Mouse (Mus musculus): ENCODE results near the gene Gm49601. TPM values are rescaled to one million over a fixed set of nuclear protein-coding genes. Genes with fewer than 3 reads are reported as not detected.

Gm49601 gene
- total and polyA plus RNA-seq, 2 experiments from 2014 or later = 3.4 to 14.2 TPM

GRCm38 (mm10) chr16:18609099-18609498 is 17.1 kb downstream of the Gm49601 start:
- no peak for DNase-seq (ENCODE audit: low spot score)
- no peaks in the 10 kb centered on the region for H3K9me3 ChIP-seq (ENCODE audit: low read length)

GRCm38 (mm10) chr16:18608226-18608625 is 18.0 kb downstream of the Gm49601 start:
- Histone ChIP-seq H3K9ac (replicated peaks; ENCODE audit: low read length, poor library complexity, severe bottlenecking) (no peak overlapping the region), H3K36me3 (ENCODE audit: insufficient read depth, low read length) (no peaks in the 10 kb centered on the region), H3K27ac (ENCODE audit: low read depth, low read length) (no peak overlapping the region), H3K9me3 (ENCODE audit: low read length) (no peaks in the 10 kb centered on the region), H3K4me1 (ENCODE audit: insufficient read depth, low read length) (no peaks in the 10 kb centered on the region), H3K27me3 (ENCODE audit: insufficient read depth, low read length) (0 out of 2 replicates have a peak, but pooled peaks cover 6% of the 10 kb centered on the region), H3K4me3 (ENCODE audit: low read depth, low read length) (no peak overlapping the region), H3K4me2 (ENCODE audit: low read depth, low read length, poor library complexity, severe bottlenecking) (no peak overlapping the region)
- no peak for TF ChIP-seq CTCF (IDR thresholded peaks at IDR 0.05)
- no peak for DNase-seq (ENCODE audit: low spot score)
- ATAC-seq (ENCODE audit: low FRiP score) = no peak
- WGBS = 10% methylated on average over 11 of the region's 11 CpGs

More at GRCm38 (mm10) chr16:18609099-18609498, 17.1 kb downstream of the Gm49601 start:
- WGBS = 59% methylated on average over 2 of the region's 2 CpGs
- H3K9ac ChIP-seq (replicated peaks; ENCODE audit: low read length, poor library complexity, severe bottlenecking) = no peak overlapping the region
- no peak overlapping the region for H3K4me2 ChIP-seq (ENCODE audit: low read depth, low read length, poor library complexity, severe bottlenecking)
- no peaks in the 10 kb centered on the region for H3K4me1 ChIP-seq (ENCODE audit: insufficient read depth, low read length)
- no peak for TF ChIP-seq CTCF (IDR thresholded peaks at IDR 0.05)
- ATAC-seq (ENCODE audit: low FRiP score) = no peak
- no peak overlapping the region for H3K27ac ChIP-seq (ENCODE audit: low read depth, low read length)
- no peak overlapping the region for H3K4me3 ChIP-seq (ENCODE audit: low read depth, low read length)
- H3K27me3 ChIP-seq (ENCODE audit: insufficient read depth, low read length) = 0 out of 2 replicates have a peak, but pooled peaks cover 6% of the 10 kb centered on the region
- no peaks in the 10 kb centered on the region for H3K36me3 ChIP-seq (ENCODE audit: insufficient read depth, low read length)

GRCm38 (mm10) chr16:18605705-18606104 is 20.5 kb downstream of the Gm49601 start:
- DNase-seq (ENCODE audit: low spot score) (no peak), ATAC-seq (ENCODE audit: low FRiP score) (no peak)
- Histone ChIP-seq H3K36me3 (ENCODE audit: insufficient read depth, low read length) (no peaks in the 10 kb centered on the region), H3K4me3 (ENCODE audit: low read depth, low read length) (no peak overlapping the region), H3K27me3 (ENCODE audit: insufficient read depth, low read length) (0 out of 2 replicates have a peak, but pooled peaks cover 5% of the 10 kb centered on the region), H3K4me1 (ENCODE audit: insufficient read depth, low read length) (no peaks in the 10 kb centered on the region), H3K9me3 (ENCODE audit: low read length) (no peaks in the 10 kb centered on the region), H3K9ac (replicated peaks; ENCODE audit: low read length, poor library complexity, severe bottlenecking) (no peak overlapping the region), H3K4me2 (ENCODE audit: low read depth, low read length, poor library complexity, severe bottlenecking) (no peak overlapping the region), H3K27ac (ENCODE audit: low read depth, low read length) (no peak overlapping the region)
- TF ChIP-seq CTCF (IDR thresholded peaks at IDR 0.05) = no peak
- WGBS = 84% methylated on average over 5 of the region's 5 CpGs

DNA sequence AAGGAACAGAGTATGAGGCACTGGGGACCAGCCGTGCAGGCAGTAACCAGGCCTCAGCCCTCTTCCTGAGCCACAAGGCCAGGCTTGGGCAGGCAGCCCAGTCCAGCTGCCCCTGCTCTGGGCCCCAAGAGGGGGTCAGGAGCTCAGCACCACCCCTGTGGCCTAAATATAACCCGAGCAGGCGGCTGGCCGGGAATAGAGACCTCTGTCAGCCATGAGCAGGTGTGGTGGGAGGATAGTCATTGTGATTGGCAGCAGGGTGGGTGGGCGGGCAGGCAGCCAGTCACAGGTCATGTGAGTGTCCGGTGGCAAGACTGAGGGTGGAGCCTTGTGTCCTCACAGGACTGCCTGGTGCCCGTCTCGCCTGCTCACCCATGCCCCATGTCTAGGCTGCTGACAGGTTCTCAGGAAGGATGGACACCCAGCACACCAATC is 21.9 kb downstream of the Gm49601 start:
- ATAC-seq (ENCODE audit: low FRiP score) (no peak), DNase-seq (ENCODE audit: low spot score) (no peak)
- no peak for TF ChIP-seq CTCF (IDR thresholded peaks at IDR 0.05)
- WGBS = 67% methylated on average over 8 of the region's 8 CpGs
- H3K4me1 ChIP-seq (ENCODE audit: insufficient read depth, low read length) = no peaks in the 10 kb centered on the region
- no peak overlapping the region for H3K27ac ChIP-seq (ENCODE audit: low read depth, low read length)
- no peak overlapping the region for H3K9ac ChIP-seq (replicated peaks; ENCODE audit: low read length, poor library complexity, severe bottlenecking)
- H3K36me3 ChIP-seq (ENCODE audit: insufficient read depth, low read length) = no peaks in the 10 kb centered on the region
- H3K27me3 ChIP-seq (ENCODE audit: insufficient read depth, low read length) = no peaks in the 10 kb centered on the region
- H3K4me3 ChIP-seq (ENCODE audit: low read depth, low read length) = no peak overlapping the region
- H3K9me3 ChIP-seq (ENCODE audit: low read length) = no peaks in the 10 kb centered on the region
- H3K4me2 ChIP-seq (ENCODE audit: low read depth, low read length, poor library complexity, severe bottlenecking) = no peak overlapping the region

GRCm38 (mm10) chr16:18601447-18601846 is 24.8 kb downstream of the Gm49601 start:
- no peaks in the 10 kb centered on the region for H3K9me3 ChIP-seq (ENCODE audit: low read length)
- H3K4me1 ChIP-seq (ENCODE audit: insufficient read depth, low read length) = no peaks in the 10 kb centered on the region
- TF ChIP-seq CTCF (IDR thresholded peaks at IDR 0.05) = no peak
- H3K4me2 ChIP-seq (ENCODE audit: low read depth, low read length, poor library complexity, severe bottlenecking) = no peak overlapping the region
- no peak overlapping the region for H3K4me3 ChIP-seq (ENCODE audit: low read depth, low read length)
- DNase-seq (ENCODE audit: low spot score) (no peak), ATAC-seq (ENCODE audit: low FRiP score) (no peak)
- H3K9ac ChIP-seq (replicated peaks; ENCODE audit: low read length, poor library complexity, severe bottlenecking) = no peak overlapping the region
- no peaks in the 10 kb centered on the region for H3K27me3 ChIP-seq (ENCODE audit: insufficient read depth, low read length)
- WGBS = 69% methylated on average over 7 of the region's 7 CpGs
- H3K36me3 ChIP-seq (ENCODE audit: insufficient read depth, low read length) = no peaks in the 10 kb centered on the region
- no peak overlapping the region for H3K27ac ChIP-seq (ENCODE audit: low read depth, low read length)

DNA sequence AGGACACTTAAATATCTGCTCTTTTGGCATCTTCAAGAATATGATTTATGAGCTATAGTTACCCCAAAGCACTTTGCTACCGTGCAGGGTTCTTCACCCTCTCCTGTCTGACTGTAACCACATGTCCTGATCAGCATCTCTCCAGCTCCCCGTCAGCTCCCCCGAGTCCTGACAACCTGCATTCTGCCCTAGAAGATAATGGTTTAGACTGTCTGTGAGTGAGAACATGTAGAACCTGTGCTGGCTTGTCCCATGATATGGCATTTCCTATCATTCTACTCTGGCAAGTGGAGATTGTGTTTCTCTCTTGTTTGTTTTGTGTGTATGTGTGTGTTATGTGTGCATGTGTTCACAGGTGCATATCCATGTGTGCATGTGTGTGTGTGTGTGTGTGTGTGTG is 28.2 kb downstream of the Gm49601 start:
- Histone ChIP-seq H3K9me3 (ENCODE audit: low read length) (no peaks in the 10 kb centered on the region), H3K27ac (ENCODE audit: low read depth, low read length) (no peak overlapping the region), H3K36me3 (ENCODE audit: insufficient read depth, low read length) (no peaks in the 10 kb centered on the region), H3K4me2 (ENCODE audit: low read depth, low read length, poor library complexity, severe bottlenecking) (no peak overlapping the region), H3K4me3 (ENCODE audit: low read depth, low read length) (no peak overlapping the region), H3K4me1 (ENCODE audit: insufficient read depth, low read length) (no peaks in the 10 kb centered on the region), H3K27me3 (ENCODE audit: insufficient read depth, low read length) (peaks cover 8% of the 10 kb centered on the region), H3K9ac (replicated peaks; ENCODE audit: low read length, poor library complexity, severe bottlenecking) (no peak overlapping the region)
- no peak for DNase-seq (ENCODE audit: low spot score)
- TF ChIP-seq CTCF (IDR thresholded peaks at IDR 0.05) = no peak
- ATAC-seq (ENCODE audit: low FRiP score) = no peak
- 91% methylated on average over 3 of the region's 3 CpGs for WGBS
